Mouse (Mus musculus) C3H10T1/2 (cell line): ENCODE results near the gene Il27ra. TPM values are rescaled to one million over a fixed set of nuclear protein-coding genes. Genes with fewer than 3 reads are reported as not detected.

ENCODE experiments used
- polyA plus RNA-seq, 2 experiments: library from polyadenylated mRNA; unstranded; fragments of >200 nt; fragmentation: generic; extraction: Trizol; gene quantifications; one replicate each; pipeline ENCODE4 v1.2.1; 2012; ENCODE audit warnings: missing spikeins in 2 of 2

Il27ra gene
- polyA plus RNA-seq = under 1 TPM in 1 of 2 experiments, not detected in 1; 0.01 TPM

GRCm38 (mm10) chr8:84042066-84042947, at the start of gene Il27ra:
TSS of gene Il27ra (minus strand) at chr8:84042589.

GRCm38 (mm10) chr8:84066291-84066930, 24.0 kb upstream of the Il27ra start, which contains the start of gene Rfx1:
TSS of gene Rfx1 (plus strand) at chr8:84066834.

GRCm38 (mm10) chr8:84065037-84065436, 22.6 kb upstream of the Il27ra start, which contains the start of gene Gm10643:
TSS of gene Gm10643 (minus strand) at chr8:84065137.

GRCm38 (mm10) chr8:84044900-84045299, 2.5 kb upstream of the Il27ra start, which contains the start of gene Rln3:
TSS of gene Rln3 (minus strand) at chr8:84045000.

GRCm38 (mm10) chr8:84021096-84021495, 21.3 kb downstream of the Il27ra start, which contains the start of gene Palm3:
TSS of gene Palm3 (plus strand) at chr8:84021471.

GRCm38 (mm10) chr8:84011705-84012498, 30.5 kb downstream of the Il27ra start, which contains the start of gene 2210011C24Rik:
TSS of gene 2210011C24Rik (minus strand) at chr8:84012171.

GRCm38 (mm10) chr8:84001281-84002000, 40.9 kb downstream of the Il27ra start, which contains the start of gene 1700067K01Rik:
TSS of gene 1700067K01Rik (plus strand) at chr8:84001502.

GRCm38 (mm10) chr8:83997511-83998141, 44.8 kb downstream of the Il27ra start, which contains the start of gene Samd1:
TSS of gene Samd1 (plus strand) at chr8:83997672.

Other genes starting within 250 kb of the Il27ra start
- 10 to 100 TPM in 1 of 2 experiments, 1 to 10 TPM in 1; 2.6 to 18.1 TPM for gene Adgrl1, start 142.5 kb downstream of the Il27ra start, polyA plus RNA-seq
- gene Gm10644, start 87.4 kb downstream of the Il27ra start, polyA plus RNA-seq = under 1 TPM; 0.02 to 0.17 TPM
- gene Asf1b, start 87.1 kb downstream of the Il27ra start, polyA plus RNA-seq = 10 to 100 TPM; 26.5 to 32.4 TPM
- 10 to 100 TPM; 46.8 to 89.9 TPM for gene Prkaca, start 69.6 kb downstream of the Il27ra start, polyA plus RNA-seq
- 10 to 100 TPM; 23.7 to 43.3 TPM for gene Samd1, start 44.9 kb downstream of the Il27ra start, polyA plus RNA-seq
- gene 1700067K01Rik, start 41.1 kb downstream of the Il27ra start, polyA plus RNA-seq = under 1 TPM; 0.08 to 0.60 TPM
- gene 2210011C24Rik, start 30.4 kb downstream of the Il27ra start, polyA plus RNA-seq = 1 to 10 TPM in 1 of 2 experiments, under 1 TPM in 1; 0.66 to 3.2 TPM
- gene Palm3, start 21.1 kb downstream of the Il27ra start, polyA plus RNA-seq = under 1 TPM; 0.08 to 0.14 TPM
- not detected for gene Rln3, start 2.4 kb upstream of the Il27ra start, polyA plus RNA-seq
- 1 to 10 TPM in 1 of 2 experiments, under 1 TPM in 1; 0.18 to 1.1 TPM for gene Gm10643, start 22.5 kb upstream of the Il27ra start, polyA plus RNA-seq
- gene Rfx1, start 24.2 kb upstream of the Il27ra start, polyA plus RNA-seq = 10 to 100 TPM in 1 of 2 experiments, 1 to 10 TPM in 1; 5.9 to 13.7 TPM
- gene Dcaf15, start 62.2 kb upstream of the Il27ra start, polyA plus RNA-seq = 10 to 100 TPM; 25.8 to 33.2 TPM
- gene Podnl1, start 83.4 kb upstream of the Il27ra start, polyA plus RNA-seq = 10 to 100 TPM in 1 of 2 experiments, 1 to 10 TPM in 1; 5.4 to 12.8 TPM
- 10 to 100 TPM; 37.0 to 44.8 TPM for gene Cc2d1a, start 105.3 kb upstream of the Il27ra start, polyA plus RNA-seq
- 1 to 10 TPM in 1 of 2 experiments, under 1 TPM in 1; 0.60 to 1.3 TPM for gene 4930432K21Rik, start 105.4 kb upstream of the Il27ra start, polyA plus RNA-seq
- 1 to 10 TPM; 1.2 to 2.4 TPM for gene Nanos3, start 142.6 kb upstream of the Il27ra start, polyA plus RNA-seq
- gene Zswim4, start 194.5 kb upstream of the Il27ra start, polyA plus RNA-seq = 1 to 10 TPM; 3.2 to 8.1 TPM
- gene D8Ertd738e, start 207.1 kb upstream of the Il27ra start, polyA plus RNA-seq = 100 to 1,000 TPM; 269 to 302 TPM
- gene Mri1, start 214.7 kb upstream of the Il27ra start, polyA plus RNA-seq = 10 to 100 TPM; 12.3 to 34.7 TPM
- 10 to 100 TPM in 1 of 2 experiments, 1 to 10 TPM in 1; 4.9 to 18.8 TPM for gene Ccdc130, start 227.8 kb upstream of the Il27ra start, polyA plus RNA-seq